Mouse (Mus musculus) embryonic facial prominence, embryonic 13.5 days (tissue): ENCODE measurements around the gene Mlx. TPM values are rescaled to one million over a fixed set of nuclear protein-coding genes. Genes with fewer than 3 reads are reported as not detected.

Experiments used
- ATAC-seq: fragments of 200-750 bp; cut with Nextera tagmentation; 2 replicates; pipeline ENCODE4 v1.8.0; 2017; ENCODE audit warnings: low read depth; ENCODE audit not compliant: insufficient number of reproducible peaks, insufficient read depth, low FRiP score, low TSS enrichment
- H3K27ac ChIP-seq: fragments of 300-500 bp; sonication (generic); 2 replicates; pipeline ENCODE4 v1.5.1; 2015; ENCODE audit warnings: moderate library complexity, mild to moderate bottlenecking, inconsistent platforms
- H3K27me3 ChIP-seq: fragments of 300-500 bp; sonication (generic); 2 replicates; pipeline ENCODE4 v1.6.1; 2015; ENCODE audit warnings: mild to moderate bottlenecking, inconsistent platforms
- H3K36me3 ChIP-seq: fragments of 300-500 bp; sonication (generic); 2 replicates; pipeline ENCODE4 v1.6.1; 2015; ENCODE audit warnings: mild to moderate bottlenecking, inconsistent platforms
- H3K4me1 ChIP-seq: fragments of 300-500 bp; sonication (generic); 2 replicates; pipeline ENCODE4 v1.6.1; 2015; ENCODE audit warnings: inconsistent platforms
- H3K4me2 ChIP-seq: fragments of 300-500 bp; sonication (generic); 2 replicates; pipeline ENCODE4 v1.6.1; 2015; ENCODE audit warnings: moderate library complexity, mild to moderate bottlenecking, inconsistent platforms
- H3K4me3 ChIP-seq: fragments of 300-500 bp; sonication (generic); 2 replicates; pipeline ENCODE4 v1.5.1; 2015; ENCODE audit warnings: mild to moderate bottlenecking, inconsistent platforms
- H3K9ac ChIP-seq: fragments of 300-500 bp; sonication (generic); 2 replicates; pipeline ENCODE4 v1.6.1; 2015; ENCODE audit warnings: mild to moderate bottlenecking, inconsistent platforms
- H3K9me3 ChIP-seq: fragments of 300-500 bp; sonication (generic); 2 replicates; pipeline ENCODE4 v1.6.1; 2016; ENCODE audit warnings: inconsistent platforms
- WGBS: fragments of 180-500 bp; shearing (Covaris S2); methylation state at CpG from one replicate; pipeline ENCODE4 v1.1.7; 2015; ENCODE audit warnings: mixed read lengths; 5-methylcytosine and 5-hydroxymethylcytosine counted together
- polyA plus RNA-seq: library from polyadenylated mRNA; unstranded; fragments of >200 nt; fragmentation: Nextera tagmentation; extraction: Ambion mirVana; gene quantifications from 2 replicates; pipeline ENCODE4 v1.2.1, GENCODE M21; 2015

The Mlx gene
- polyA plus RNA-seq: 46.8 and 50.9 TPM in 2 replicates

GRCm38 (mm10) chr11:101086756-101087681, at the start of gene Mlx:
Gene Mlx, plus strand, starts transcription at chr11:101087277.
- Histone ChIP-seq H3K27me3 (no peaks in the 10 kb centered on the region), H3K9me3 (no peaks in the 10 kb centered on the region), H3K36me3 (peaks cover 55% of the 10 kb centered on the region), H3K4me1 (peaks cover 30% of the 10 kb centered on the region), H3K4me3 (peak within 1 kb of the TSS; percentile 83), H3K27ac (peak within 1 kb of the TSS; percentile 79), H3K9ac (peak within 1 kb of the TSS; percentile 88), H3K4me2 (peak within 1 kb of the TSS; percentile 96)
- WGBS: 2% methylated on average over 52 of the region's 52 CpGs
- peak; percentile 76 for ATAC-seq

- Histone ChIP-seq H3K4me2 (no peak overlapping the region), H3K36me3 (peaks cover 78% of the 10 kb centered on the region), H3K4me3 (no peak overlapping the region), H3K27me3 (no peaks in the 10 kb centered on the region), H3K9me3 (no peaks in the 10 kb centered on the region), H3K27ac (no peak overlapping the region), H3K9ac (no peak overlapping the region), H3K4me1 (no peaks in the 10 kb centered on the region)
- no peak for ATAC-seq
- WGBS: 86% methylated on average over 10 of the region's 10 CpGs
Measured at GRCm38 (mm10) chr11:101037795-101038194, 49.3 kb upstream of the Mlx start.

GRCm38 (mm10) chr11:101045826-101046225, 41.3 kb upstream of the Mlx start:
- Histone ChIP-seq H3K9ac (no peak overlapping the region), H3K4me2 (no peak overlapping the region), H3K4me3 (no peak overlapping the region), H3K27me3 (no peaks in the 10 kb centered on the region), H3K27ac (no peak overlapping the region), H3K4me1 (no peaks in the 10 kb centered on the region), H3K36me3 (peaks cover 92% of the 10 kb centered on the region), H3K9me3 (no peaks in the 10 kb centered on the region)
- 90% methylated on average over 4 of the region's 4 CpGs for WGBS
- ATAC-seq: no peak

GRCm38 (mm10) chr11:101046440-101046839, 40.6 kb upstream of the Mlx start:
- Histone ChIP-seq H3K4me1 (no peaks in the 10 kb centered on the region), H3K9me3 (no peaks in the 10 kb centered on the region), H3K36me3 (peaks cover 91% of the 10 kb centered on the region), H3K4me2 (no peak overlapping the region), H3K27me3 (no peaks in the 10 kb centered on the region), H3K4me3 (no peak overlapping the region), H3K9ac (no peak overlapping the region), H3K27ac (no peak overlapping the region)
- ATAC-seq: no peak
- 68% methylated on average over 9 of the region's 9 CpGs for WGBS

- no peak for ATAC-seq
- Histone ChIP-seq H3K9ac (no peak overlapping the region), H3K36me3 (peaks cover 93% of the 10 kb centered on the region), H3K4me2 (no peak overlapping the region), H3K9me3 (no peaks in the 10 kb centered on the region), H3K27me3 (no peaks in the 10 kb centered on the region), H3K27ac (no peak overlapping the region), H3K4me1 (no peaks in the 10 kb centered on the region), H3K4me3 (no peak overlapping the region)
- WGBS: 87% methylated on average over 3 of the region's 3 CpGs
Measured at GRCm38 (mm10) chr11:101047502-101047901, 39.6 kb upstream of the Mlx start.

GRCm38 (mm10) chr11:101050359-101050758, 36.7 kb upstream of the Mlx start:
- no peak overlapping the region for H3K27ac ChIP-seq
- no peak overlapping the region for H3K9ac ChIP-seq
- H3K4me2 ChIP-seq: no peak overlapping the region
- H3K36me3 ChIP-seq: peaks cover 86% of the 10 kb centered on the region
- no peak for ATAC-seq
- WGBS: 89% methylated on average over 9 of the region's 9 CpGs
- H3K4me1 ChIP-seq: no peaks in the 10 kb centered on the region
- H3K27me3 ChIP-seq: no peaks in the 10 kb centered on the region
- H3K9me3 ChIP-seq: no peaks in the 10 kb centered on the region
- H3K4me3 ChIP-seq: no peak overlapping the region

GRCm38 (mm10) chr11:101051051-101051493, 36.0 kb upstream of the Mlx start:
- no peaks in the 10 kb centered on the region for H3K9me3 ChIP-seq
- no peak overlapping the region for H3K27ac ChIP-seq
- ATAC-seq: no peak
- no peak overlapping the region for H3K4me3 ChIP-seq
- WGBS: 90% methylated on average over 6 of the region's 6 CpGs
- no peaks in the 10 kb centered on the region for H3K4me1 ChIP-seq
- no peak overlapping the region for H3K9ac ChIP-seq
- no peaks in the 10 kb centered on the region for H3K27me3 ChIP-seq
- no peak overlapping the region for H3K4me2 ChIP-seq
- H3K36me3 ChIP-seq: peaks cover 82% of the 10 kb centered on the region

GRCm38 (mm10) chr11:101051617-101052016, 35.5 kb upstream of the Mlx start:
- Histone ChIP-seq H3K4me3 (no peak overlapping the region), H3K27ac (no peak overlapping the region), H3K4me2 (no peak overlapping the region), H3K9me3 (no peaks in the 10 kb centered on the region), H3K27me3 (no peaks in the 10 kb centered on the region), H3K36me3 (peaks cover 78% of the 10 kb centered on the region), H3K9ac (no peak overlapping the region), H3K4me1 (no peaks in the 10 kb centered on the region)
- WGBS: 88% methylated on average over 8 of the region's 8 CpGs
- no peak for ATAC-seq

GRCm38 (mm10) chr11:101052751-101053473, 34.2 kb upstream of the Mlx start:
- Histone ChIP-seq H3K36me3 (peaks cover 74% of the 10 kb centered on the region), H3K27me3 (no peaks in the 10 kb centered on the region), H3K4me1 (no peaks in the 10 kb centered on the region), H3K4me2 (no peak overlapping the region), H3K27ac (no peak overlapping the region), H3K9ac (no peak overlapping the region), H3K9me3 (no peaks in the 10 kb centered on the region), H3K4me3 (no peak overlapping the region)
- no peak for ATAC-seq
- WGBS: 89% methylated on average over 10 of the region's 10 CpGs

GRCm38 (mm10) chr11:101053974-101054373, 33.1 kb upstream of the Mlx start:
- Histone ChIP-seq H3K9me3 (no peaks in the 10 kb centered on the region), H3K4me1 (peaks cover 3% of the 10 kb centered on the region; the same call in 1 of the 2 replicates), H3K4me3 (no peak overlapping the region), H3K27me3 (no peaks in the 10 kb centered on the region), H3K27ac (no peak overlapping the region), H3K4me2 (no peak overlapping the region), H3K9ac (no peak overlapping the region), H3K36me3 (peaks cover 65% of the 10 kb centered on the region)
- ATAC-seq: no peak
- 97% methylated on average over 1 of the region's 1 CpGs for WGBS

GRCm38 (mm10) chr11:101055418-101055817, 31.7 kb upstream of the Mlx start:
- WGBS: 78% methylated on average over 14 of the region's 14 CpGs
- no peaks in the 10 kb centered on the region for H3K9me3 ChIP-seq
- H3K4me1 ChIP-seq: peaks cover 13% of the 10 kb centered on the region
- peaks cover 51% of the 10 kb centered on the region for H3K36me3 ChIP-seq
- 0 out of 2 replicates have a peak overlapping the region, but pooled peaks have one; percentile 36 for H3K9ac ChIP-seq
- no peak for ATAC-seq
- H3K27ac ChIP-seq: no peak overlapping the region
- no peaks in the 10 kb centered on the region for H3K27me3 ChIP-seq
- H3K4me3 ChIP-seq: no peak overlapping the region
- H3K4me2 ChIP-seq: no peak overlapping the region
